Mouse (Mus musculus) ES-E14 (cell line): Measurements from ENCODE around the gene Mafg. TPM values are rescaled to one million over a fixed set of nuclear protein-coding genes. Genes with fewer than 3 reads are reported as not detected.

Source experiments
- DNase-seq: peaks from one replicate; pipeline ENCODE4 v3.0.0-alpha.2; 2013; ENCODE audit warnings: low read depth, low spot score
- H3K27ac ChIP-seq: 2 replicates; pipeline ENCODE4 v1.5.1; 2012; ENCODE audit warnings: low read depth, mild to moderate bottlenecking, low read length, moderate library complexity, mixed read lengths; ENCODE audit not compliant: poor library complexity, insufficient read depth, severe bottlenecking
- H3K36me3 ChIP-seq: 2 replicates; pipeline ENCODE4 v1.6.1; 2012; ENCODE audit warnings: mild to moderate bottlenecking, low read length, moderate library complexity, mixed read lengths; ENCODE audit not compliant: control insufficient read depth, poor library complexity, insufficient read depth, severe bottlenecking
- H3K4me1 ChIP-seq, 2 experiments: fragments of 150-350 bp in 1 of 2; sonication (generic) in 1 of 2; 2 replicates each; pipeline ENCODE4 v1.6.1; 2012; ENCODE audit warnings: low read length in 2 of 2, mild to moderate bottlenecking in 1 of 2, mixed read lengths in 1 of 2; ENCODE audit not compliant: control insufficient read depth in 2 of 2, insufficient read depth in 2 of 2, poor library complexity in 1 of 2
- H3K4me3 ChIP-seq, 2 experiments: fragments of 150-350 bp in 1 of 2; sonication (generic) in 1 of 2; 2 replicates each; pipeline ENCODE4 v1.5.1; 2012; ENCODE audit warnings: low read length in 2 of 2, low read depth in 1 of 2, mild to moderate bottlenecking in 1 of 2, mixed read lengths in 1 of 2; ENCODE audit not compliant: insufficient read depth in 1 of 2, poor library complexity in 1 of 2, severe bottlenecking in 1 of 2
- H3K9ac ChIP-seq: 2 replicates; pipeline ENCODE4 v1.6.1; 2012; ENCODE audit warnings: low read depth, mild to moderate bottlenecking, low read length, mixed read lengths; ENCODE audit not compliant: poor library complexity, insufficient read depth, severe bottlenecking
- H3K9me3 ChIP-seq: fragments of 150-350 bp; sonication (generic); 2 replicates; pipeline ENCODE4 v1.6.1; 2012; ENCODE audit warnings: low read depth, mild to moderate bottlenecking, low read length; ENCODE audit not compliant: control insufficient read depth, insufficient read depth
- CHD2 ChIP-seq: IDR thresholded peaks from 2 replicates; pipeline ENCODE4 v1.6.1; 2014; ENCODE audit warnings: mild to moderate bottlenecking, low read depth, low read length, inconsistent platforms
- HCFC1 ChIP-seq: IDR thresholded peaks from 2 replicates; pipeline ENCODE4 v1.6.1; 2012; ENCODE audit warnings: low read length, inconsistent platforms, borderline replicate concordance; ENCODE audit not compliant: insufficient read depth
- MAFK ChIP-seq: IDR thresholded peaks from 2 replicates; pipeline ENCODE4 v1.6.1; 2014; ENCODE audit warnings: mild to moderate bottlenecking, low read depth, low read length, inconsistent platforms; ENCODE audit not compliant: insufficient read depth
- ZC3H11A ChIP-seq: IDR thresholded peaks from 2 replicates; pipeline ENCODE4 v1.6.1; 2012; ENCODE audit warnings: low read depth, mild to moderate bottlenecking, inconsistent platforms, low read length, borderline replicate concordance
- ZNF384 ChIP-seq: IDR thresholded peaks from 2 replicates; pipeline ENCODE4 v1.6.1; 2012; ENCODE audit warnings: low read depth, low read length, inconsistent platforms
- in situ Hi-C, 2 experiments: fragments of 600-800 bp; cut with MboI; formaldehyde crosslinking; loops; one replicate each; pipeline ENCODE4 v1.15.1; 2025; ENCODE audit warnings: low sequenced_read_pairs in 2 of 2, inconsistent platforms in 1 of 2; ENCODE audit not compliant: unreplicated experiment in 2 of 2
- total RNA-seq: library from RNA; depleted of rRNA; stranded (reverse); fragments of 300-350 nt; gene quantifications from 2 replicates; pipeline ENCODE4 v1.2.3, GENCODE M21; 2012

The Mafg gene
- total RNA-seq, 1 experiment: 42.6 TPM

DNA sequence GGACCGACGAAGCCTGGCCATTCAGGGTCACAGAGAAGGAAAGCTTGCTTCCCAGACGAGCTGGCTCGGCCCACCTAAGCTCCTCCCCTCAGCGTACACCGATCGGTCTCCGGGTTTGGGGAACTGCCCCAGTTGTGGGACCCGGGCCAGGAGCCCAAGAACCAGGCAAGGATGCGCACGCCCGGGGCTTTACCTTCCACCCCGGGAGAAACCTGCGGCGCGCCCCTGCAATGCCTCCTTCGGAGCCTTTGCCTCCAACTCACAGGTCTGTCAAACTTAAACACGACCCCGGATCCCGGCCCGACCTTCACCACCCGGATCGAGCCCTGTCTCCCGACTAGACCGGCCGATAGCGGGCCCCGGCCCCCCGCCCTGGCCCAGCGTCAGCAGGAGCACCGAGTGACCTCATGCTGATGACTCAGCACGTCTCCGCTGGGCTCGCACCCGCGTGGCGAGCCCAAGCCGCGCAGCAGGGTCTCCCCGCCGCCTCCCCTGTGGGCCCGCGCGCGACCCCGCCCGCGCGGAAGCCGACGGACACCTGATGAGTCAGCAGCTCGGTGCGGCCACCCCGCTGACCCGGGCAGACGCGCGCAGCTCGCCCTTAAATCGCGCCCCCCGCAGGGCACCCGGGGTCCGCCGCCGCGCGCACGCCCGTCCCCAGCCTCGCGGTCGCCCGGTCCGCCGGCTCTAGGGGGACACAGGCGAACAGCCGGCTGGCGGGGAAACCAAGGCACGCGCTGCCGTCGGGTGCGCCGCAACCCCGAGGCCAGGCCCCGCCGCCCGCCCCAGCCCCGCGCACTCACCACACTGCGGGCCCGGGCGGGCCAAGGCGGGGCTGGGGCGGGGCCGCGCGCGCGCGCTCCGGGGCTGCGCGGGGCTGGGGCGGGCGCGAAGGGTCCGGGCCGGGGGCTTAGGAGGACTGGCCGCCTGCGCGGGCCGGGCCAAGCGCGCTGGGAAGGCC is 561 bp downstream of the Mafg start:
- in situ Hi-C loops: no loop called here
- TF ChIP-seq CHD2 (no peak), HCFC1 (no peak), MAFK (peak; percentile 95)
- H3K36me3 ChIP-seq: peaks cover 12% of the 10 kb centered on the region

GRCm38 (mm10) chr11:120631726-120632448 is 1.5 kb downstream of the Mafg start:
- H3K9me3 ChIP-seq: no peaks in the 10 kb centered on the region
- peaks cover 4 to 36% of the 10 kb centered on the region in 2 experiments for H3K4me1 ChIP-seq
- H3K36me3 ChIP-seq: peaks cover 20% of the 10 kb centered on the region
- in situ Hi-C loops: no loop called here
- peak overlapping the region; percentile 95 to 97 for H3K4me3 ChIP-seq
- peak overlapping the region; percentile 98 for H3K9ac ChIP-seq
- no peak for DNase-seq
- H3K27ac ChIP-seq: 0 out of 2 replicates have a peak overlapping the region, but pooled peaks have one; percentile 96
- TF ChIP-seq MAFK (0 out of 2 replicates have a peak, but pooled peaks have one; percentile 5), HCFC1 (no peak)

More for the DNA sequence above, 561 bp downstream of the Mafg start:
- Histone ChIP-seq H3K4me1 (peaks cover 4 to 35% of the 10 kb centered on the region in 2 experiments), H3K9me3 (no peaks in the 10 kb centered on the region), H3K27ac (peak overlapping the region; percentile 96), H3K9ac (peak overlapping the region; percentile 98), H3K4me3 (peak overlapping the region; percentile 95 to 97)
- DNase-seq: no peak

- in situ Hi-C loops: no loop called here
- Histone ChIP-seq H3K4me3 (no peak overlapping the region; a peak in 1 of 4 replicates), H3K27ac (no peak overlapping the region), H3K9me3 (no peaks in the 10 kb centered on the region), H3K4me1 (peaks cover 4 to 35% of the 10 kb centered on the region in 2 experiments), H3K36me3 (peaks cover 23% of the 10 kb centered on the region), H3K9ac (peak overlapping the region; percentile 61; the same call in 1 of the 2 replicates)
- no peak for TF ChIP-seq MAFK
- no peak for TF ChIP-seq CHD2
- TF ChIP-seq ZNF384: no peak
- TF ChIP-seq ZC3H11A: no peak
- TF ChIP-seq HCFC1: no peak
- DNase-seq: no peak
Measured at GRCm38 (mm10) chr11:120630881-120631725, 2.3 kb downstream of the Mafg start.

- peak overlapping the region; percentile 26 to 45; a peak in 3 of 4 replicates for H3K4me3 ChIP-seq
- peaks cover 23% of the 10 kb centered on the region for H3K36me3 ChIP-seq
- no peak for DNase-seq
- TF ChIP-seq ZC3H11A (no peak), ZNF384 (no peak), MAFK (no peak), HCFC1 (no peak), CHD2 (no peak)
- no peaks in the 10 kb centered on the region for H3K9me3 ChIP-seq
- in situ Hi-C loops: no loop called here
- peak overlapping the region; percentile 61 for H3K9ac ChIP-seq
- peak overlapping the region; percentile 56 for H3K27ac ChIP-seq
- peaks cover 4 to 33% of the 10 kb centered on the region in 2 experiments for H3K4me1 ChIP-seq
Measured at GRCm38 (mm10) chr11:120630401-120630871, 3.0 kb downstream of the Mafg start.
